ENCODE assay signal across 18 mouse cellular contexts in the genomic region with DNA sequence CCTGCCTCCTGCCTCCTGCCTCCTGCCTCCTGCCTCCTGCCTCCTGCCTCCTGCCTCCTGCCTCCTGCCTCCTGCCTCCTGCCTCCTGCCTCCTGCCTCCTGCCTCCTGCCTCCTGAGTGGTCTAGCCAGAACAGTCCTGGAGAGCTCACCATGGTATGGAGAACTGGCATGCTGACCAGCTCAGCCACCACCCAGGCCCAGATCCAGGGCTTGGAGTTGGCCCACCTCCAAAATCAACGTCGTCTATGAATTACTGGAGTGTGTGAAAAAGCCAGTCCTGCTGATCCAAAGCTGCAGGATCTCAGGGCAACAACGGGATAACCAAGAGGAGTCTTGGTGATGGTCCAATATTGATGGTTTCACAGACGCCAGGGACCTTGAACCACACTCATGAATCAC. TPM values are rescaled to one million over a fixed set of nuclear protein-coding genes. Genes with fewer than 3 reads are reported as not detected.
DNase-seq lines count a peak whose midpoint lies in the region.
"Had no signal": no experiment of that assay in that cellular context is flagged by ENCODE, and none has a peak within 500 bp of the region (broad histone marks: within the 10 kb centered on the region; RNA-seq: fewer than 3 reads in every experiment).

No protein-coding gene starts in this region.

- intact Hi-C loops in left cerebral cortex, postnatal 4 days (cut with DNase I), result no loop called here
- intact Hi-C loops in left cerebral cortex, postnatal 25 days (cut with DNase I), result no loop called here

- peak; percentile 42 for DNase-seq in adrenal gland, postnatal 10 days
- DNase-seq in adrenal gland, postnatal 4 days (ENCODE audit: low spot score in 2 of 2), result no peak
- peak; percentile 25 for DNase-seq in left cerebral cortex, postnatal 4 days
- no peak for DNase-seq in left cerebral cortex, postnatal 25 days (ENCODE audit: low spot score in 2 of 2)
- DNase-seq in 3T3-L1 (ENCODE audit: low read depth, low spot score), result peak; percentile 25
- DNase-seq in adrenal gland, postnatal 36 days, result peak; percentile 9 to 13
- DNase-seq in natural killer cell, adult 2 months (ENCODE audit: low spot score in 2 of 2), result no peak
- DNase-seq in urinary bladder, postnatal 25 days (ENCODE audit: low spot score), result no peak
- DNase-seq: B cell, adult 2 months; cerebellum, postnatal 36 days; gastrocnemius, adult 2 months; kidney, adult 18-20 months; kidney, postnatal 10 days; layer of hippocampus, postnatal 36 days; retina, postnatal 1 day had no signal

RNA-seq across cellular contexts. Expression of a gene that starts 18.2 kb away (rescaled TPM):
- under 1 TPM; 0.51 to 0.82 TPM for total RNA-seq in adrenal gland, postnatal 10 days (2021)
- 1 to 10 TPM in 1 of 2 experiments, under 1 TPM in 1; 0.59 to 1.7 TPM for total RNA-seq in adrenal gland, postnatal 4 days (2021)
- not detected for total RNA-seq in left cerebral cortex, postnatal 4 days (2021)
- not detected for total RNA-seq in left cerebral cortex, postnatal 25 days (2021)
- under 1 TPM; 0.73 to 0.99 TPM for total RNA-seq in adrenal gland, postnatal 36 days (2021)
- total RNA-seq: gastrocnemius, adult 2 months; granulocyte monocyte progenitor cell, adult 5-6 weeks; layer of hippocampus, adult 18-20 months; layer of hippocampus, postnatal 36 days; left cerebral cortex, postnatal 14 days had no signal

Comparison
In these comparisons a context has a peak if more than half of its experiments do, and no peak if none do; other contexts are left out.
1. DNase-seq: peak in adrenal gland, postnatal 10 days (single experiment), left cerebral cortex, postnatal 4 days (single experiment), 3T3-L1 (single experiment) and adrenal gland, postnatal 36 days (2 of 2); none in adrenal gland, postnatal 4 days (0 of 2), left cerebral cortex, postnatal 25 days (0 of 2), natural killer cell, adult 2 months (0 of 2) and urinary bladder, postnatal 25 days (single experiment).